ENCODE assay signal across 11 mouse cellular contexts in the genomic region with DNA sequence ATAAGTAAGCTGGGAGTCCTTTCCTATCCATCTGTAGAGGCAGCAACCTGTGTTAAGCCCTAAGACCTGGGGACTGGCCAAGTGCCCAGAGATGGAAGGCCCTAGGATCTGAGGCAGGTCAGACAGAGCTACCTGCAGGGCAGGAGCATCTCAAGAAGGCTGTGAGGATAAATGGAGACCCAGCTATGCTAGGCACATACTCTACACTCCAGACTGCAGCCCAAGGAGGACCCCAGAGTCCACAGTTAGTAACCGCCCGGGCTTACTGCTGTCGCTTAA. TPM values are rescaled to one million over a fixed set of nuclear protein-coding genes. Genes with fewer than 3 reads are reported as not detected.
DNase-seq lines count a peak whose midpoint lies in the region; ATAC-seq and TF ChIP-seq lines count a peak whose summit lies in the region.
"Had no signal": no experiment of that assay in that cellular context is flagged by ENCODE, and none has a peak within 500 bp of the region (broad histone marks: within the 10 kb centered on the region; RNA-seq: fewer than 3 reads in every experiment).

No protein-coding gene starts in this region.

- no peak for TF ChIP-seq CTCF in lung, postnatal 0 days (IDR thresholded peaks at IDR 0.05)

- H3K36me3 ChIP-seq in heart, embryonic 11.5 days (ENCODE audit: control insufficient read depth, insufficient read depth, low read length): peaks cover 42% of the 10 kb centered on the region
- peaks cover 36% of the 10 kb centered on the region; the same call in 1 of the 2 replicates for H3K36me3 ChIP-seq in lung, postnatal 0 days (ENCODE audit: insufficient read depth, low read length)
- H3K36me3 ChIP-seq in limb, embryonic 11.5 days (ENCODE audit: control insufficient read depth, insufficient read depth, low read length): peaks cover 47% of the 10 kb centered on the region
- H3K36me3 ChIP-seq in stomach, embryonic 15.5 days: peaks cover 52% of the 10 kb centered on the region

- ATAC-seq in heart, embryonic 11.5 days (replicated peaks; ENCODE audit: insufficient number of reproducible peaks, low FRiP score, low TSS enrichment): no peak
- no peak for ATAC-seq in lung, postnatal 0 days
- no peak for ATAC-seq in limb, embryonic 11.5 days (ENCODE audit: insufficient number of reproducible peaks, low FRiP score, low TSS enrichment, low read depth)
- ATAC-seq in stomach, embryonic 15.5 days (ENCODE audit: insufficient read depth, low FRiP score, low read depth): no peak

- no peaks in the 10 kb centered on the region for H3K27me3 ChIP-seq in heart, embryonic 11.5 days (ENCODE audit: control insufficient read depth, insufficient read depth, low read length)
- no peaks in the 10 kb centered on the region for H3K27me3 ChIP-seq in lung, postnatal 0 days (replicated peaks; ENCODE audit: insufficient read depth, low read length)
- no peaks in the 10 kb centered on the region for H3K27me3 ChIP-seq in limb, embryonic 11.5 days (ENCODE audit: control insufficient read depth, insufficient read depth, low read length)
- H3K27me3 ChIP-seq in stomach, embryonic 15.5 days (replicated peaks): no peaks in the 10 kb centered on the region

- no peak for DNase-seq in heart, adult 18-20 months
- no peak for DNase-seq in lung, postnatal 0 days (ENCODE audit: low spot score)
- DNase-seq in lung, postnatal 36 days: no peak
- DNase-seq in limb, embryonic 11.5 days (ENCODE audit: low spot score): no peak
- DNase-seq in gastrocnemius, postnatal 14 days: no peak
- no peak for DNase-seq in natural killer cell, adult 2 months (ENCODE audit: low spot score in 2 of 2)
- DNase-seq: adrenal gland, postnatal 10 days; cerebellum, adult 8-10 months; right cerebral cortex, postnatal 14 days had no signal

- peak overlapping the region; percentile 30; the same call in 1 of the 2 replicates for H3K9ac ChIP-seq in heart, embryonic 11.5 days (ENCODE audit: low read depth, low read length)
- H3K9ac ChIP-seq in lung, postnatal 0 days (replicated peaks; ENCODE audit: low read depth): no peak overlapping the region
- no peak overlapping the region for H3K9ac ChIP-seq in limb, embryonic 11.5 days (ENCODE audit: low read length)
- H3K9ac ChIP-seq in stomach, embryonic 15.5 days: no peak overlapping the region

- H3K4me2 ChIP-seq in heart, embryonic 11.5 days: peak overlapping the region; percentile 40
- H3K4me2 ChIP-seq in lung, postnatal 0 days (replicated peaks; ENCODE audit: low read depth, low read length): no peak overlapping the region
- no peak overlapping the region for H3K4me2 ChIP-seq in limb, embryonic 11.5 days (ENCODE audit: low read depth, severe bottlenecking)
- H3K4me2 ChIP-seq in stomach, embryonic 15.5 days: peak overlapping the region; percentile 39

- peak overlapping the region; percentile 92 for H3K27ac ChIP-seq in heart, embryonic 11.5 days (ENCODE audit: low read depth, low read length)
- peak overlapping the region; percentile 69; the same call in 1 of the 2 replicates for H3K27ac ChIP-seq in lung, postnatal 0 days (ENCODE audit: low read length)
- H3K27ac ChIP-seq in limb, embryonic 11.5 days (replicated peaks; ENCODE audit: low read depth, low read length): peak overlapping the region; percentile 70; the same call in 1 of the 2 replicates
- H3K27ac ChIP-seq in stomach, embryonic 15.5 days: peak overlapping the region; percentile 90

- H3K4me1 ChIP-seq in heart, embryonic 11.5 days (ENCODE audit: control insufficient read depth, insufficient read depth, low read length): peaks cover 59% of the 10 kb centered on the region
- peaks cover 41% of the 10 kb centered on the region; the same call in 1 of the 2 replicates for H3K4me1 ChIP-seq in lung, postnatal 0 days (ENCODE audit: insufficient read depth, low read depth, low read length)
- H3K4me1 ChIP-seq in limb, embryonic 11.5 days (ENCODE audit: control insufficient read depth, insufficient read depth, low read length): peaks cover 10% of the 10 kb centered on the region
- peaks cover 68% of the 10 kb centered on the region for H3K4me1 ChIP-seq in stomach, embryonic 15.5 days

- no peaks in the 10 kb centered on the region for H3K9me3 ChIP-seq in heart, embryonic 11.5 days (replicated peaks; ENCODE audit: control insufficient read depth, low read length)
- no peaks in the 10 kb centered on the region for H3K9me3 ChIP-seq in lung, postnatal 0 days (ENCODE audit: low read length)
- no peaks in the 10 kb centered on the region for H3K9me3 ChIP-seq in limb, embryonic 11.5 days (ENCODE audit: control insufficient read depth, low read length)
- H3K9me3 ChIP-seq in stomach, embryonic 15.5 days: no peaks in the 10 kb centered on the region

- intact Hi-C loops in gastrocnemius, postnatal 14 days (cut with DNase I; ENCODE audit: low total_unique reads): no loop called here

- H3K4me3 ChIP-seq in heart, embryonic 11.5 days (ENCODE audit: low read depth, low read length): no peak overlapping the region
- no peak overlapping the region for H3K4me3 ChIP-seq in lung, postnatal 0 days (ENCODE audit: low read depth, low read length)
- H3K4me3 ChIP-seq in limb, embryonic 11.5 days (ENCODE audit: low read depth, low read length): no peak overlapping the region
- H3K4me3 ChIP-seq in stomach, embryonic 15.5 days (replicated peaks): no peak overlapping the region

- TF ChIP-seq EP300 in lung, postnatal 0 days (IDR thresholded peaks at IDR 0.05): no peak

- 52% methylated on average over 3 of the region's 3 CpGs for WGBS in heart, embryonic 11.5 days (ENCODE audit: insufficient replicate concordance)
- 30% methylated on average over 3 of the region's 3 CpGs for WGBS in lung, postnatal 0 days
- WGBS in limb, embryonic 11.5 days: 95% methylated on average over 3 of the region's 3 CpGs
- WGBS in stomach, embryonic 15.5 days: 73% methylated on average over 3 of the region's 3 CpGs

RNA-seq across cellular contexts. Expression of gene Akt1, which starts 13.4 kb away (rescaled TPM):
- 94.2 and 108 TPM in 2 replicates for polyA plus RNA-seq in heart, embryonic 11.5 days (2014; fragmentation: Nextera tagmentation; extraction: Ambion mirVana)
- 100 to 1,000 TPM; 182 to 193 TPM for total RNA-seq in heart, adult 18-20 months (2021)
- polyA plus RNA-seq in lung, postnatal 0 days (2015; fragmentation: Nextera tagmentation; extraction: Ambion mirVana): 78.8 and 91.3 TPM in 2 replicates
- 95.4 and 113 TPM in 2 replicates for polyA plus RNA-seq in limb, embryonic 11.5 days (2014; fragmentation: Nextera tagmentation; extraction: Ambion mirVana)
- polyA plus RNA-seq in stomach, embryonic 15.5 days (2015; fragmentation: Nextera tagmentation; extraction: Ambion mirVana): 161 and 170 TPM in 2 replicates
- total RNA-seq in gastrocnemius, postnatal 14 days (2021): 10 to 100 TPM; 78.3 to 89.4 TPM

RNA-seq across cellular contexts. Expression of gene Siva1, which starts 16.8 kb away (rescaled TPM):
- 141 and 156 TPM in 2 replicates for polyA plus RNA-seq in heart, embryonic 11.5 days (2014; fragmentation: Nextera tagmentation; extraction: Ambion mirVana)
- 10 to 100 TPM; 31.7 to 35.2 TPM for total RNA-seq in heart, adult 18-20 months (2021)
- polyA plus RNA-seq in lung, postnatal 0 days (2015; fragmentation: Nextera tagmentation; extraction: Ambion mirVana): 130 and 152 TPM in 2 replicates
- 294 TPM in 2 replicates for polyA plus RNA-seq in limb, embryonic 11.5 days (2014; fragmentation: Nextera tagmentation; extraction: Ambion mirVana)
- polyA plus RNA-seq in stomach, embryonic 15.5 days (2015; fragmentation: Nextera tagmentation; extraction: Ambion mirVana): 198 and 214 TPM in 2 replicates
- total RNA-seq in gastrocnemius, postnatal 14 days (2021): 10 to 100 TPM; 16.9 to 18.7 TPM

RNA-seq across cellular contexts. Expression of gene Zbtb42, which starts 17.4 kb away (rescaled TPM):
- polyA plus RNA-seq in heart, embryonic 11.5 days (2014; fragmentation: Nextera tagmentation; extraction: Ambion mirVana): 2.8 and 4.2 TPM in 2 replicates
- total RNA-seq in heart, adult 18-20 months (2021): 1 to 10 TPM; 3.6 to 4.9 TPM
- polyA plus RNA-seq in lung, postnatal 0 days (2015; fragmentation: Nextera tagmentation; extraction: Ambion mirVana): 14.0 and 14.6 TPM in 2 replicates
- 0.82 and 1.6 TPM in 2 replicates for polyA plus RNA-seq in limb, embryonic 11.5 days (2014; fragmentation: Nextera tagmentation; extraction: Ambion mirVana)
- polyA plus RNA-seq in stomach, embryonic 15.5 days (2015; fragmentation: Nextera tagmentation; extraction: Ambion mirVana): 9.3 and 10.8 TPM in 2 replicates
- 1 to 10 TPM; 1.3 to 2.1 TPM for total RNA-seq in gastrocnemius, postnatal 14 days (2021)

RNA-seq across cellular contexts. Expression of gene Adssl1, which starts 41.4 kb away (rescaled TPM):
- polyA plus RNA-seq in heart, embryonic 11.5 days (2014; fragmentation: Nextera tagmentation; extraction: Ambion mirVana): 73.3 and 75.2 TPM in 2 replicates
- total RNA-seq in heart, adult 18-20 months (2021): 100 to 1,000 TPM; 192 to 206 TPM
- polyA plus RNA-seq in lung, postnatal 0 days (2015; fragmentation: Nextera tagmentation; extraction: Ambion mirVana): 29.9 and 43.0 TPM in 2 replicates
- polyA plus RNA-seq in limb, embryonic 11.5 days (2014; fragmentation: Nextera tagmentation; extraction: Ambion mirVana): 4.4 and 5.1 TPM in 2 replicates
- polyA plus RNA-seq in stomach, embryonic 15.5 days (2015; fragmentation: Nextera tagmentation; extraction: Ambion mirVana): 4.3 and 4.4 TPM in 2 replicates
- total RNA-seq in gastrocnemius, postnatal 14 days (2021): 100 to 1,000 TPM; 462 to 471 TPM

RNA-seq across cellular contexts. Expression of gene Cep170b, which starts 59.0 kb away (rescaled TPM):
- 2.6 and 3.1 TPM in 2 replicates for polyA plus RNA-seq in heart, embryonic 11.5 days (2014; fragmentation: Nextera tagmentation; extraction: Ambion mirVana)
- 10 to 100 TPM; 10.1 to 11.1 TPM for total RNA-seq in heart, adult 18-20 months (2021)
- 17.5 and 20.8 TPM in 2 replicates for polyA plus RNA-seq in lung, postnatal 0 days (2015; fragmentation: Nextera tagmentation; extraction: Ambion mirVana)
- 9.5 and 9.6 TPM in 2 replicates for polyA plus RNA-seq in limb, embryonic 11.5 days (2014; fragmentation: Nextera tagmentation; extraction: Ambion mirVana)
- 24.3 and 24.6 TPM in 2 replicates for polyA plus RNA-seq in stomach, embryonic 15.5 days (2015; fragmentation: Nextera tagmentation; extraction: Ambion mirVana)
- 10 to 100 TPM; 10.9 to 14.4 TPM for total RNA-seq in gastrocnemius, postnatal 14 days (2021)

Comparison
In these comparisons a context has a peak if more than half of its experiments do, and no peak if none do; other contexts are left out.
1. H3K4me2 ChIP-seq: peak in heart, embryonic 11.5 days (single experiment) and stomach, embryonic 15.5 days (single experiment); none in lung, postnatal 0 days (single experiment) and limb, embryonic 11.5 days (single experiment).
2. Peak in every context shown above with its lines, with median percentiles within 50 percentile points of each other: H3K27ac ChIP-seq.